Mouse (Mus musculus) bone marrow, adult 2 months (tissue): Measurements from ENCODE around the gene Abhd14a.

Experiments used
- CTCF ChIP-seq: fragments of 200-500 bp; IDR thresholded peaks from 2 replicates; pipeline ENCODE4 v1.5.1; 2011; ENCODE audit warnings: low read length, control low read depth; ENCODE audit not compliant: control insufficient read depth, insufficient read depth
- POLR2A ChIP-seq: fragments of 200-500 bp; IDR thresholded peaks from 2 replicates; pipeline ENCODE4 v1.6.1; 2011; ENCODE audit warnings: low read depth, mild to moderate bottlenecking, control low read depth, low read length, borderline replicate concordance; ENCODE audit not compliant: control insufficient read depth

GRCm38 (mm10) chr9:106411729-106412128 is 35.7 kb downstream of the Abhd14a start:
- TF ChIP-seq CTCF, result no peak
- no peak for TF ChIP-seq POLR2A
